Mouse (Mus musculus) layer of hippocampus, adult 18-20 months (tissue): ENCODE data around the gene 2810006K23Rik. TPM values are rescaled to one million over a fixed set of nuclear protein-coding genes. Genes with fewer than 3 reads are reported as not detected.

ENCODE experiments used
- DNase-seq, 2 experiments: peaks; one replicate each; pipeline ENCODE4 v3.0.0; 2022; ENCODE audit warnings: low spot score in 2 of 2
- total RNA-seq, 2 experiments: library from RNA; stranded (reverse); gene quantifications; 2 replicates each; pipeline ENCODE4 v1.2.3; 2021

2810006K23Rik gene
- total RNA-seq, 2 experiments from 2014 or later, result 14.6 to 16.3 TPM

- DNase-seq, result no peak
Observed at GRCm38 (mm10) chr5:124387932-124388331, 60.0 kb downstream of the 2810006K23Rik start.

Other genes with a start within 250 kb of the 2810006K23Rik start
- gene Abcb9, start 232.3 kb upstream of the 2810006K23Rik start, total RNA-seq, result 10 to 100 TPM; 30.6 to 33.4 TPM
- 10 to 100 TPM; 34.4 to 35.3 TPM for gene Ogfod2, start 215.8 kb upstream of the 2810006K23Rik start, total RNA-seq
- 10 to 100 TPM; 48.3 to 54.6 TPM for gene Arl6ip4, start 212.0 kb upstream of the 2810006K23Rik start, total RNA-seq
- gene Pitpnm2, start 78.3 kb upstream of the 2810006K23Rik start, total RNA-seq, result 100 to 1,000 TPM; 315 to 325 TPM
- 10 to 100 TPM; 16.6 to 18.6 TPM for gene Mphosph9, start 117 bp upstream of the 2810006K23Rik start, total RNA-seq
- gene Cdk2ap1, start 35.0 kb downstream of the 2810006K23Rik start, total RNA-seq, result 10 to 100 TPM; 88.2 to 94.5 TPM
- gene Sbno1, start 97.9 kb downstream of the 2810006K23Rik start, total RNA-seq, result 100 to 1,000 TPM; 148 to 154 TPM
- gene Kmt5a, start 111.8 kb downstream of the 2810006K23Rik start, total RNA-seq, result 10 to 100 TPM; 66.3 to 73.0 TPM
- 10 to 100 TPM; 20.4 to 22.6 TPM for gene Rilpl2, start 150.3 kb downstream of the 2810006K23Rik start, total RNA-seq
- gene Snrnp35, start 155.0 kb downstream of the 2810006K23Rik start, total RNA-seq, result 10 to 100 TPM; 25.3 to 28.7 TPM
- 10 to 100 TPM; 75.7 to 89.4 TPM for gene Rilpl1, start 203.3 kb downstream of the 2810006K23Rik start, total RNA-seq
- gene Tmed2, start 212.6 kb downstream of the 2810006K23Rik start, total RNA-seq, result 100 to 1,000 TPM in 1 of 2 experiments, 10 to 100 TPM in 1; 96.7 to 100 TPM
- 10 to 100 TPM; 23.8 to 24.4 TPM for gene Ddx55, start 224.8 kb downstream of the 2810006K23Rik start, total RNA-seq